In genomic region chr11:121956367-121957235, GRCm38 (mm10) we compare ENCODE assay signal across 8 mouse cellular contexts.
DNase-seq lines count a peak whose midpoint lies in the region; ATAC-seq lines count a peak whose summit lies in the region.
"Not testable (repeated sequence)": the region's sequence is repeated elsewhere in the genome, so short reads cannot be mapped to it uniquely, and the experiment has no call there.

No protein-coding gene starts in this region.

- ATAC-seq in embryonic facial prominence, embryonic 15.5 days (ENCODE audit: insufficient number of reproducible peaks, low FRiP score, low TSS enrichment, low read depth); heart, embryonic 11.5 days (replicated peaks; ENCODE audit: insufficient number of reproducible peaks, low FRiP score, low TSS enrichment); hindbrain, embryonic 16.5 days; limb, embryonic 13.5 days (ENCODE audit: low FRiP score, low read depth): not testable (repeated sequence)

- DNase-seq in adrenal gland, postnatal 14 days = peak; percentile 14
- DNase-seq in lung, postnatal 10 days = peak; percentile 5
- peak; percentile 5 for DNase-seq in ovary, postnatal 36 days (ENCODE audit: low spot score)
- DNase-seq in thymus, postnatal 4 days = peak; percentile 10

- not testable (repeated sequence) for H3K27me3 ChIP-seq in embryonic facial prominence, embryonic 15.5 days; heart, embryonic 11.5 days (ENCODE audit: control insufficient read depth, insufficient read depth, low read length); hindbrain, embryonic 16.5 days (replicated peaks; ENCODE audit: control insufficient read depth, insufficient read depth, low read length); limb, embryonic 13.5 days

- H3K4me2 ChIP-seq in embryonic facial prominence, embryonic 15.5 days (replicated peaks) = peak overlapping the region; percentile 27; the same call in 1 of the 2 replicates
- peak overlapping the region; percentile 60 for H3K4me2 ChIP-seq in heart, embryonic 11.5 days
- peak overlapping the region; percentile 38 for H3K4me2 ChIP-seq in hindbrain, embryonic 16.5 days (ENCODE audit: low read length)
- peak overlapping the region; percentile 57 for H3K4me2 ChIP-seq in limb, embryonic 13.5 days (replicated peaks)

- H3K9ac ChIP-seq in embryonic facial prominence, embryonic 15.5 days; heart, embryonic 11.5 days (ENCODE audit: low read depth, low read length); hindbrain, embryonic 16.5 days (ENCODE audit: low read depth, low read length); limb, embryonic 13.5 days: not testable (repeated sequence)

- not testable (repeated sequence) for H3K4me1 ChIP-seq in embryonic facial prominence, embryonic 15.5 days; heart, embryonic 11.5 days (ENCODE audit: control insufficient read depth, insufficient read depth, low read length); hindbrain, embryonic 16.5 days (ENCODE audit: control insufficient read depth, insufficient read depth, low read depth, low read length); limb, embryonic 13.5 days

- H3K27ac ChIP-seq in embryonic facial prominence, embryonic 15.5 days (replicated peaks); heart, embryonic 11.5 days (ENCODE audit: low read depth, low read length); hindbrain, embryonic 16.5 days (ENCODE audit: low read depth, low read length); limb, embryonic 13.5 days: not testable (repeated sequence)

- H3K36me3 ChIP-seq in embryonic facial prominence, embryonic 15.5 days; heart, embryonic 11.5 days (ENCODE audit: control insufficient read depth, insufficient read depth, low read length); hindbrain, embryonic 16.5 days (ENCODE audit: control insufficient read depth, insufficient read depth, low read length); limb, embryonic 13.5 days: not testable (repeated sequence)

- not testable (repeated sequence) for H3K9me3 ChIP-seq in embryonic facial prominence, embryonic 15.5 days (replicated peaks); heart, embryonic 11.5 days (replicated peaks; ENCODE audit: control insufficient read depth, low read length); hindbrain, embryonic 16.5 days (ENCODE audit: control insufficient read depth, low read length); limb, embryonic 13.5 days

- WGBS in embryonic facial prominence, embryonic 15.5 days = 15% methylated on average over 20 of the region's 20 CpGs
- WGBS in heart, embryonic 11.5 days (ENCODE audit: insufficient replicate concordance) = 22% methylated on average over 20 of the region's 20 CpGs
- WGBS in hindbrain, embryonic 16.5 days = 10% methylated on average over 19 of the region's 20 CpGs
- WGBS in limb, embryonic 13.5 days = 18% methylated on average over 20 of the region's 20 CpGs

- H3K4me3 ChIP-seq in embryonic facial prominence, embryonic 15.5 days (replicated peaks); hindbrain, embryonic 16.5 days (ENCODE audit: low read length): not testable (repeated sequence)
- H3K4me3 ChIP-seq in heart, embryonic 11.5 days (ENCODE audit: low read depth, low read length) = peak overlapping the region; percentile 30; the same call in 1 of the 2 replicates
- H3K4me3 ChIP-seq in limb, embryonic 13.5 days = peak overlapping the region; percentile 31
